Mouse (Mus musculus) embryonic fibroblast, embryonic 13.5 days (primary cell): ENCODE measurements around the gene Pde4d.

ENCODE experiments used
- CTCF ChIP-seq: IDR thresholded peaks from 2 replicates; pipeline ENCODE4 v1.5.1; 2011; ENCODE audit warnings: mild to moderate bottlenecking, control low read depth, low read length, moderate library complexity, borderline replicate concordance; ENCODE audit not compliant: insufficient read depth
- POLR2A ChIP-seq: IDR thresholded peaks from 2 replicates; pipeline ENCODE4 v1.6.1; 2011; ENCODE audit warnings: low read depth, mild to moderate bottlenecking, control low read depth, low read length, moderate library complexity

GRCm38 (mm10) chr13:108774981-108775380 lies 325.2 kb downstream of the Pde4d start:
- TF ChIP-seq CTCF, result no peak
- TF ChIP-seq POLR2A, result no peak
